Mouse (Mus musculus): Measurements from ENCODE around the gene Ahnak.

- TF ChIP-seq HCFC1 (IDR thresholded peaks at IDR 0.05; ENCODE audit: borderline replicate concordance, insufficient read depth, low read length) (no peak), ZNF384 (IDR thresholded peaks at IDR 0.05; ENCODE audit: low read depth, low read length) (peak; percentile 69; the same call in 1 of the 2 replicates)
Measured at GRCm38 (mm10) chr19:9040649-9041048, 51.6 kb downstream of the Ahnak start.

All from ES-E14 (cell line).